Mouse (Mus musculus) neutrophil, adult 5-6 weeks (primary cell): ENCODE measurements around the gene Gm21761. TPM values are rescaled to one million over a fixed set of nuclear protein-coding genes. Genes with fewer than 3 reads are reported as not detected.

Source experiments
- total RNA-seq: library from RNA; stranded (forward); fragments of 200-1000 nt; gene quantifications from 2 replicates; pipeline ENCODE4 v1.2.3, GENCODE M21; 2017

The Gm21761 gene
- total RNA-seq, 1 experiment from 2014 or later, result not detected

Other genes starting within 250 kb of the Gm21761 start
- 23.6 and 25.7 TPM in 2 replicates for gene Hmgcs1, start 238.9 kb downstream of the Gm21761 start, total RNA-seq
- gene Nim1k, start 173.4 kb downstream of the Gm21761 start, total RNA-seq, result 0.23 and 0.37 TPM in 2 replicates
- 56.8 and 65.6 TPM in 2 replicates for gene Zfp131, start 138.4 kb downstream of the Gm21761 start, total RNA-seq
- not detected in 2 replicates for gene AF067063, start 99.1 kb downstream of the Gm21761 start, total RNA-seq
- not detected in 2 replicates for gene D13Ertd608e, start 93.3 kb downstream of the Gm21761 start, total RNA-seq
- gene Tcstv1, start 34.5 kb downstream of the Gm21761 start, total RNA-seq, result not detected in 2 replicates
- not detected in 2 replicates for gene B020031M17Rik, start 21.5 kb upstream of the Gm21761 start, total RNA-seq
- gene Gm36079, start 97.7 kb upstream of the Gm21761 start, total RNA-seq, result not detected in 2 replicates
- gene Gm21188, start 122.9 kb upstream of the Gm21761 start, total RNA-seq, result 10.2 and 18.7 TPM in 2 replicates
- gene Gm20767, start 211.0 kb upstream of the Gm21761 start, total RNA-seq, result not detected in 2 replicates
- not detected in 2 replicates for gene Gm21818, start 243.2 kb upstream of the Gm21761 start, total RNA-seq